In the genomic region with DNA sequence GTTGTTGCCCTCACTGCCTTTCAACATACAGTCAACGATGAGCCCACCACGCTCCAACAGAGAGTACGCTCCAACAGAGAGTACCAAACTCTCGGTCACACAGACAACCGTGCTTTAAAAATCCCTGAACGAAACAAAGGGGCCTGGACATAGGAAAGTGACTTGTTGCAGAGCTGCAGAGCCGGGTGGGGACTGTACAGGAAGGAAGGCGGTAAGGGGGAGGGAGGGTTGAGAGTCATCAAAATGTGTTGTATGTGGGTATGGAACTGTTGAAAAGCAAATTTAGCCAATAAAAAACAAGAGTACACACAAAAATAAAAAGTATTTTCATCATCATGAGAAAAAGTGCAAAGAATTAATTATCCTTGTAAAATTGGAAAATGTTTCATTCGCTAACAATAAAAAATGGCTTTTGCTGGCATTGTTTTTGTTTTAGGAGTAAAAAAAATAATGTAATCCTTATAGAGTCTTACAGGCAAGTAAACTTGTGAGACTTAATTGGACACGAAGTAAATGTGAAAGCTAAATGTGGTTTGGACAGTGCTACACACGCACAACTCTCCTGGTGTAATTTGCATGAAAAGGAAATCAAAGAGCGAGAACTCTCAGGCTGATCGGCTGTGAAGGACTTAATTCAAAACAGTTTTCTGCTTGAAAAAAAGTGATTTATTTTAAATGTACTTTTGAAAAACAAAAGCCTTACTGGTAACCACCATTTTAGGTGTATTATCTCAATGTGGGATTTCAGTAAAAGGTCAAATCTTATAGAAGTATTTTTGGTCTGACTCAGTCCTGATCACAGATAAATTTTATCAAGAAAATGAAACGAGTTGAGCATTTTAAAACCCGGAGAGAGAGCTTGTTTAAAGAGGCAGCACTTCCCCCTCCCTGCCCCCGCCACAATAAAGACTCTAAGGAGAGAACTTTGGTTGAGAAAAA, we compare ENCODE assay signal across 9 mouse cellular contexts.
DNase-seq lines count a peak whose midpoint lies in the region; ATAC-seq and TF ChIP-seq lines count a peak whose summit lies in the region.
"Had no signal": no experiment of that assay in that cellular context is flagged by ENCODE, and none has a peak within 500 bp of the region (broad histone marks: within the 10 kb centered on the region; RNA-seq: fewer than 3 reads in every experiment).

No protein-coding gene starts in this region.

- no peaks in the 10 kb centered on the region for H3K4me1 ChIP-seq in lung, postnatal 0 days (ENCODE audit: insufficient read depth, low read depth, low read length)
- peaks cover 3% of the 10 kb centered on the region for H3K4me1 ChIP-seq in lung, adult 2 months (ENCODE audit: control insufficient read depth, insufficient read depth, low read length)
- H3K4me1 ChIP-seq in brown adipose tissue, adult 24 weeks (ENCODE audit: control insufficient read depth, insufficient read depth, insufficient read length, low read length), result peaks cover 6% of the 10 kb centered on the region; the same call in 1 of the 2 replicates
- H3K4me1 ChIP-seq in thymus, adult 2 months (replicated peaks; ENCODE audit: control insufficient read depth, insufficient read depth, low read length), result peaks cover 8% of the 10 kb centered on the region

- H3K27me3 ChIP-seq in lung, postnatal 0 days (replicated peaks; ENCODE audit: insufficient read depth, low read length), result no peaks in the 10 kb centered on the region
- no peaks in the 10 kb centered on the region for H3K27me3 ChIP-seq in thymus, adult 2 months (ENCODE audit: control insufficient read depth, insufficient read depth, low read length)
- H3K27me3 ChIP-seq: neural tube, embryonic 12.5 days had no signal

- no peak overlapping the region for H3K9ac ChIP-seq in lung, postnatal 0 days (replicated peaks; ENCODE audit: low read depth)
- H3K9ac ChIP-seq: neural tube, embryonic 12.5 days had no signal

- TF ChIP-seq POLR2A in lung, adult 2 months (IDR thresholded peaks at IDR 0.05; ENCODE audit: borderline replicate concordance, extremely low read depth, low read depth, low read length), result no peak
- TF ChIP-seq POLR2A in thymus, adult 2 months (IDR thresholded peaks at IDR 0.05; ENCODE audit: control insufficient read depth, extremely low read depth, insufficient read depth, low read length, poor library complexity), result no peak

- H3K9me3 ChIP-seq in lung, postnatal 0 days (ENCODE audit: low read length), result no peaks in the 10 kb centered on the region
- H3K9me3 ChIP-seq: neural tube, embryonic 12.5 days had no signal

- H3K4me2 ChIP-seq in lung, postnatal 0 days (replicated peaks; ENCODE audit: low read depth, low read length), result peak overlapping the region; percentile 34; the same call in 1 of the 2 replicates
- H3K4me2 ChIP-seq: neural tube, embryonic 12.5 days had no signal

- H3K4me3 ChIP-seq in lung, postnatal 0 days (ENCODE audit: low read depth, low read length), result no peak overlapping the region
- no peak overlapping the region for H3K4me3 ChIP-seq in lung, adult 2 months (replicated peaks; ENCODE audit: extremely low read depth, low read depth, low read length)
- peak overlapping the region; percentile 42 for H3K4me3 ChIP-seq in brown adipose tissue, adult 24 weeks (ENCODE audit: insufficient read depth, low read depth, low read length)
- H3K4me3 ChIP-seq in thymus, adult 2 months (ENCODE audit: control insufficient read depth, insufficient read depth, low read length), result no peak overlapping the region
- H3K4me3 ChIP-seq: neural tube, embryonic 12.5 days had no signal

- no peak for TF ChIP-seq EP300 in lung, postnatal 0 days (IDR thresholded peaks at IDR 0.05)

- no peaks in the 10 kb centered on the region for H3K36me3 ChIP-seq in lung, postnatal 0 days (ENCODE audit: insufficient read depth, low read length)
- no peaks in the 10 kb centered on the region for H3K36me3 ChIP-seq in thymus, adult 2 months (ENCODE audit: control insufficient read depth, insufficient read depth, low read length)
- H3K36me3 ChIP-seq: neural tube, embryonic 12.5 days had no signal

- ATAC-seq in lung, postnatal 0 days, result no peak

- H3K27ac ChIP-seq in lung, postnatal 0 days (ENCODE audit: low read length), result no peak overlapping the region
- peak overlapping the region; percentile 46 for H3K27ac ChIP-seq in brown adipose tissue, adult 24 weeks (replicated peaks; ENCODE audit: low read depth, low read length)
- H3K27ac ChIP-seq in thymus, adult 2 months (ENCODE audit: control insufficient read depth, insufficient read depth, low read length), result peak overlapping the region; percentile 64
- H3K27ac ChIP-seq: neural tube, embryonic 12.5 days had no signal

- intact Hi-C loops in heart, postnatal 14 days (cut with DNase I), result no loop called here

- peak; percentile 26 for DNase-seq in lung, postnatal 0 days (ENCODE audit: low spot score)
- no peak for DNase-seq in lung, adult 2 months
- peak; percentile 15 to 18 for DNase-seq in heart, postnatal 14 days
- DNase-seq in thymus, adult 2 months, result peak; percentile 48
- no peak for DNase-seq in frontal cortex, postnatal 36 days (ENCODE audit: low spot score in 2 of 2)
- no peak for DNase-seq in left cerebral cortex, adult 18-20 months (ENCODE audit: low spot score in 2 of 2)
- no peak for DNase-seq in MN1 (ENCODE audit: low spot score)

- no peak for TF ChIP-seq CTCF in lung, postnatal 0 days (IDR thresholded peaks at IDR 0.05)
- TF ChIP-seq CTCF in lung, adult 2 months (IDR thresholded peaks at IDR 0.05; ENCODE audit: insufficient read depth, low read length), result no peak
- TF ChIP-seq CTCF in thymus, adult 2 months (IDR thresholded peaks at IDR 0.05; ENCODE audit: borderline replicate concordance, control insufficient read depth, extremely low read depth, insufficient read depth, low read length, poor library complexity), result no peak

- 41% methylated on average over 16 of the region's 16 CpGs for WGBS in lung, postnatal 0 days
- WGBS in lung, adult 2 months, result 34% methylated on average over 16 of the region's 16 CpGs
- WGBS in thymus, adult 2 months, result 19% methylated on average over 16 of the region's 16 CpGs

Comparison
In these comparisons a context has a peak if more than half of its experiments do, and no peak if none do; other contexts are left out.
1. DNase-seq: peak in lung, postnatal 0 days (single experiment), heart, postnatal 14 days (2 of 2) and thymus, adult 2 months (single experiment); none in lung, adult 2 months (single experiment), frontal cortex, postnatal 36 days (0 of 2), left cerebral cortex, adult 18-20 months (0 of 2) and MN1 (single experiment).